Mouse (Mus musculus) embryonic facial prominence, embryonic 11.5 days (tissue): ENCODE measurements around the gene Pnkd. TPM values are rescaled to one million over a fixed set of nuclear protein-coding genes. Genes with fewer than 3 reads are reported as not detected.

Source experiments
- ATAC-seq: fragments of 200-750 bp; cut with Nextera tagmentation; replicated peaks from 2 replicates; pipeline ENCODE4 v1.8.0; 2017; ENCODE audit warnings: low read depth; ENCODE audit not compliant: insufficient number of reproducible peaks, low FRiP score, low TSS enrichment
- DNase-seq: peaks from one replicate; pipeline ENCODE4 v3.0.0-alpha.2; 2015; ENCODE audit warnings: low spot score
- H3K27ac ChIP-seq: fragments of 300-500 bp; sonication (generic); replicated peaks from 2 replicates; pipeline ENCODE4 v1.5.1; 2014; ENCODE audit warnings: mild to moderate bottlenecking, low read depth, low read length, control low read depth
- H3K27me3 ChIP-seq: fragments of 300-500 bp; sonication (generic); 2 replicates; pipeline ENCODE4 v1.6.1; 2014; ENCODE audit warnings: mild to moderate bottlenecking, low read length, moderate library complexity, mixed read lengths; ENCODE audit not compliant: control insufficient read depth, insufficient read depth
- H3K36me3 ChIP-seq: fragments of 300-500 bp; sonication (generic); replicated peaks from 2 replicates; pipeline ENCODE4 v1.6.1; 2014; ENCODE audit warnings: low read depth, mild to moderate bottlenecking, low read length, moderate library complexity, mixed read lengths; ENCODE audit not compliant: control insufficient read depth, insufficient read depth
- H3K4me1 ChIP-seq: fragments of 300-500 bp; sonication (generic); 2 replicates; pipeline ENCODE4 v1.6.1; 2014; ENCODE audit warnings: low read length, mixed read lengths; ENCODE audit not compliant: control insufficient read depth, insufficient read depth
- H3K4me2 ChIP-seq: fragments of 300-500 bp; sonication (generic); 2 replicates; pipeline ENCODE4 v1.6.1; 2014; ENCODE audit warnings: low read depth, mild to moderate bottlenecking, control low read depth, low read length, moderate library complexity
- H3K4me3 ChIP-seq: fragments of 300-500 bp; sonication (generic); 2 replicates; pipeline ENCODE4 v1.5.1; 2014; ENCODE audit warnings: low read depth, low read length, control low read depth
- H3K9ac ChIP-seq: fragments of 300-500 bp; sonication (generic); replicated peaks from 2 replicates; pipeline ENCODE4 v1.6.1; 2014; ENCODE audit warnings: mild to moderate bottlenecking, control low read depth, low read length
- H3K9me3 ChIP-seq: fragments of 300-500 bp; sonication (generic); replicated peaks from 2 replicates; pipeline ENCODE4 v1.6.1; 2016; ENCODE audit warnings: mild to moderate bottlenecking, low read length, inconsistent platforms, mixed read lengths; ENCODE audit not compliant: control insufficient read depth
- WGBS: fragments of 180-500 bp; shearing (Covaris S2); extraction: QIAGEN DNeasy Blood & Tissue Kit; methylation state at CpG from one replicate; pipeline ENCODE4 v1.1.7; 2014; 5-methylcytosine and 5-hydroxymethylcytosine counted together
- polyA plus RNA-seq: library from polyadenylated mRNA; unstranded; fragments of >200 nt; fragmentation: Nextera tagmentation; extraction: Ambion mirVana; gene quantifications from 2 replicates; pipeline ENCODE4 v1.2.1, GENCODE M21; 2014

Gene Pnkd
- polyA plus RNA-seq, 1 experiment from 2014 or later: 95.1 TPM

GRCm38 (mm10) chr1:74308001-74308964, 23.6 kb downstream of the Pnkd start:
- Histone ChIP-seq H3K4me3 (no peak overlapping the region), H3K9me3 (no peaks in the 10 kb centered on the region), H3K36me3 (no peaks in the 10 kb centered on the region), H3K27me3 (no peaks in the 10 kb centered on the region), H3K9ac (no peak overlapping the region), H3K4me1 (no peaks in the 10 kb centered on the region), H3K27ac (no peak overlapping the region), H3K4me2 (no peak overlapping the region)
- DNase-seq (no peak), ATAC-seq (no peak)
- WGBS: 74% methylated on average over 10 of the region's 10 CpGs

- Histone ChIP-seq H3K27ac (no peak overlapping the region), H3K9me3 (no peaks in the 10 kb centered on the region), H3K27me3 (no peaks in the 10 kb centered on the region), H3K4me2 (no peak overlapping the region), H3K4me3 (no peak overlapping the region), H3K4me1 (no peaks in the 10 kb centered on the region), H3K36me3 (no peaks in the 10 kb centered on the region), H3K9ac (no peak overlapping the region)
- no peak for ATAC-seq
- WGBS: 36% methylated on average over 3 of the region's 3 CpGs
- no peak for DNase-seq
These were observed 25.0 kb downstream of the Pnkd start for GRCm38 (mm10) chr1:74309767-74310166.

GRCm38 (mm10) chr1:74313049-74313692, 28.4 kb downstream of the Pnkd start:
- Histone ChIP-seq H3K4me2 (no peak overlapping the region), H3K4me1 (no peaks in the 10 kb centered on the region), H3K27ac (no peak overlapping the region), H3K27me3 (no peaks in the 10 kb centered on the region), H3K36me3 (no peaks in the 10 kb centered on the region), H3K9me3 (no peaks in the 10 kb centered on the region), H3K4me3 (no peak overlapping the region), H3K9ac (no peak overlapping the region)
- ATAC-seq: peak; percentile 50; the same call in 1 of the 2 replicates
- peak; percentile 91 for DNase-seq
- 7% methylated on average over 3 of the region's 3 CpGs for WGBS

- ATAC-seq (no peak), DNase-seq (no peak)
- no peak overlapping the region for H3K4me3 ChIP-seq
- WGBS: 88% methylated on average over 3 of the region's 3 CpGs
- H3K36me3 ChIP-seq: no peaks in the 10 kb centered on the region
- H3K4me1 ChIP-seq: no peaks in the 10 kb centered on the region
- H3K27ac ChIP-seq: no peak overlapping the region
- no peaks in the 10 kb centered on the region for H3K27me3 ChIP-seq
- no peaks in the 10 kb centered on the region for H3K9me3 ChIP-seq
- no peak overlapping the region for H3K4me2 ChIP-seq
- no peak overlapping the region for H3K9ac ChIP-seq
These were observed 30.1 kb downstream of the Pnkd start for GRCm38 (mm10) chr1:74314796-74315195.

- WGBS: 77% methylated on average over 4 of the region's 4 CpGs
- Histone ChIP-seq H3K9ac (no peak overlapping the region), H3K27me3 (no peaks in the 10 kb centered on the region), H3K36me3 (no peaks in the 10 kb centered on the region), H3K27ac (no peak overlapping the region), H3K9me3 (no peaks in the 10 kb centered on the region), H3K4me1 (no peaks in the 10 kb centered on the region), H3K4me3 (no peak overlapping the region), H3K4me2 (no peak overlapping the region)
- ATAC-seq: no peak
- DNase-seq: no peak
These were observed 31.5 kb downstream of the Pnkd start for GRCm38 (mm10) chr1:74316114-74316827.

- no peak for ATAC-seq
These were observed 34.0 kb downstream of the Pnkd start for GRCm38 (mm10) chr1:74318711-74319110.

GRCm38 (mm10) chr1:74321396-74321795, 36.7 kb downstream of the Pnkd start:
- no peak for DNase-seq
- H3K9me3 ChIP-seq: no peaks in the 10 kb centered on the region
- 86% methylated on average over 3 of the region's 3 CpGs for WGBS
- H3K36me3 ChIP-seq: no peaks in the 10 kb centered on the region
- H3K4me2 ChIP-seq: no peak overlapping the region
- H3K27ac ChIP-seq: no peak overlapping the region
- no peak overlapping the region for H3K9ac ChIP-seq
- no peak for ATAC-seq
- no peak overlapping the region for H3K4me3 ChIP-seq
- no peaks in the 10 kb centered on the region for H3K27me3 ChIP-seq
- H3K4me1 ChIP-seq: no peaks in the 10 kb centered on the region

More at GRCm38 (mm10) chr1:74318711-74319110, 34.0 kb downstream of the Pnkd start:
- no peaks in the 10 kb centered on the region for H3K9me3 ChIP-seq
- no peak for DNase-seq
- no peak overlapping the region for H3K4me2 ChIP-seq
- H3K27me3 ChIP-seq: no peaks in the 10 kb centered on the region
- H3K27ac ChIP-seq: no peak overlapping the region
- H3K4me3 ChIP-seq: no peak overlapping the region
- H3K9ac ChIP-seq: no peak overlapping the region
- H3K4me1 ChIP-seq: no peaks in the 10 kb centered on the region
- H3K36me3 ChIP-seq: no peaks in the 10 kb centered on the region
- WGBS: 89% methylated on average over 3 of the region's 3 CpGs
